Mouse (Mus musculus): ENCODE results near the gene Mroh8.
"Not testable (repeated sequence)": the region's sequence is repeated elsewhere in the genome, so short reads cannot be mapped to it uniquely, and the experiment has no call there.

The Mroh8 gene

DNA sequence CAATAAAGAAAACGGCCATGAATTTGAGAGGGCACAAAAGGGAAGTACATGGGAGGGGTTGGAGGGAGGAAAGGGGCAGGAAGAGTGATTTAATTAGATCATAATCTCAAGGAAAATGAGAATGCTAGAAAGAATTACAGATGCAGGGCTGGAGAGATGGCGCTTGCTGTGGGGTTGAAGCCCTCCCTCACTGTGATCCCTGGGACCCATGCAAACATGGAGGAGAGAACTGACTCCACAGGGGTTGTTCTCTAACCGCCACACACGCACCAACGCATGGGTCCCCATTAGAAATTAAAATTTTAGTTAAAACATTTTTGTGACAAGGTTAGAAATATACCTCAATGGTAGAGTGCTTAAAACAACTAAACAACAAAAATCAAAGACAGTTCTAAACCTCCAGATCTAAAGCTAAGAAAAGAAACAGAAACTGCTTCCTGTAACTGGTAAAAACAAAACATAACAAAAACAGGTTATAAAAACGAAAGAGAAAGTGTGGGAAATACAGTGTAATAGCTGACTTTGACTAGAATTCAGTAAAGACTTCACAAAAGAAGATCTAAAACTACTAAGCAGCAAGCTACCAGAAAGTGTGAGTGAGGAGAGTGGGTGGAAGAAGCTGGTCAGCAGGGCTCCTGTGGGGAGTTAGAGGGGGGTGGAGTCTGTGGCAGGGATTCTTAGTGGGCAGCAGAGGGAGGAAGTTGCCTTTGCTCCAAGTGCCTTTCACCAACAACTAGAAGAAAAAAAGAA lies 78.1 kb downstream of the Mroh8 start:
- in situ Hi-C loops (cut with MboI, MseI) = loop anchor here (5.0 to 10.0 kb wide), 2 partner anchors 64 to 544 kb away; partner anchors contain the start of gene Samhd1

DNA sequence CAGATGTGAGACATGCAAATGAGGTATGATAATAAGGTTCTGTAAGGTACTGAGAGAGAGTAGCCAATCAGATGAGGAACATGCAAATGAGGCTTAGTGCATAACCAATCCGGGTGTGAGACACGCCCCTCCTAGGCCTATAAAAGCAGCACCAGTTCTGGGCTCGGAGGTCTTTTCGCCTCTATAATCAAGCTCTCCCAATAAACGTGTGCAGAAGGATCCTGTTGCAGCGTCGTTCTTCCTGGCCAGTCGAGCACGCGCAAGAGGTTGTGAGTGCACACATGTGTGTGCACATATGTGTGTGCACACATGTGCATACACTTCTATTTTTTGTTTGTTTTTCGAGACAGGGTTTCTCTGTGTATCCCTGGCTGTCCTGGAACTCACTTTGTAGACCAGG lies 80.9 kb downstream of the Mroh8 start:
- in situ Hi-C loops (cut with MboI, MseI) = not testable (repeated sequence)

DNA sequence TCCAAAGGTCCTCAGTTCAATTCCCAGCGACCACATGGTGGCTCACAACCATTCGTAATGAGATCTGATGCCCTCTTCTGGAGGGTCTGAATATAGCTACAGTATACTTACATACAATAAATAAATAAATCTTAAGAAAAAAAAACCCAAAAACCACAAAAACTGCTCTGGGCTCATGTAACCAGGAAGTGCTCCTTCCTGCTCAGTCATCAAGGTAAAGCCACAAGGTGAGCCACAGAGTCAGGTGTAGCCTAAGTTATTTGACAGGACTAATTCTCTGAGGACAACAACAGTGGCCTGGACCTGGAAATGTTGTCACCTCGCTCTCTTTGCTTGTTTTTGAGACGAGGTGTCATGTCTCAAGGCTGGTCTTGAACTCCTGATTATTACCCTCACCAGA lies 88.7 kb downstream of the Mroh8 start:
- in situ Hi-C loops (cut with MboI, MseI) = no loop called here

DNA sequence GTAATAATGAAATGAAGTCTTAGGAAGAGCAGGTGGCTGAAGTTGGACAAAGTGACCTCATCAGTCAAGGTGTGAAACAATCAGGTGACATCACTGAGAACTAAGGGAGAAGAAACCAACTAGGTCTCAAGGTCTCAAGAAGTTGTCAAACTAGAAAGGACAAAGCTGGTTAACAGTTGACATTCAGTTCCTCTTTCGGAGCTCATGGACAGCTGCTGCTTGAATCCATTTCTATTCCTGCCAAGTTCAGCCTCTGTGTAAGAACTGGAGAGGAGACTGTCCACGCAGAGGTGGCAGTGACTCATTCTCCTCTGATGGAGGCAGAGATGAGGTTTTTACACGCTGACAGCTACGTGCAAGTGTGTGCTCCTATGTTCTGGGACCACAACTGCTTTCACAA lies 92.1 kb downstream of the Mroh8 start:
- in situ Hi-C loops (cut with MboI, MseI) = no loop called here

DNA sequence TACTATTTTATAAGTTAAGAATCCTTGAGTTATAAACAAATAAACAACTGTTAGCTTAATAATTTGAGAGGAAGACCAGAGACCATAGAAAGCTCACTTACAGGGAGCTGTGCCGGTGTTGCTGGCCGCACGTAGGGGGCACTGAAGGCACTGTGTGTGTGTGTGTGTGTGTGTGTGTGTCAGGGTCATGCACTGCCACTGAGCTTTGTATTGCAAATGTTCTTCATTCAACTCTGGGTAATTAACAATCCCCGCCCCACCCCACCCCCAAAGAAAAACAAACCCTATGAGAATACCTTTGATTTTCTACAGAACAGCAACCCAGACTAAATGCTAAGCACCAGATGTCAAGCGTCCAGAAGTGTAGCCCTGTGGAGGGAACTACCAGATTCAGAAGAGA lies 92.8 kb downstream of the Mroh8 start:
- in situ Hi-C loops (cut with MboI, MseI) = no loop called here

DNA sequence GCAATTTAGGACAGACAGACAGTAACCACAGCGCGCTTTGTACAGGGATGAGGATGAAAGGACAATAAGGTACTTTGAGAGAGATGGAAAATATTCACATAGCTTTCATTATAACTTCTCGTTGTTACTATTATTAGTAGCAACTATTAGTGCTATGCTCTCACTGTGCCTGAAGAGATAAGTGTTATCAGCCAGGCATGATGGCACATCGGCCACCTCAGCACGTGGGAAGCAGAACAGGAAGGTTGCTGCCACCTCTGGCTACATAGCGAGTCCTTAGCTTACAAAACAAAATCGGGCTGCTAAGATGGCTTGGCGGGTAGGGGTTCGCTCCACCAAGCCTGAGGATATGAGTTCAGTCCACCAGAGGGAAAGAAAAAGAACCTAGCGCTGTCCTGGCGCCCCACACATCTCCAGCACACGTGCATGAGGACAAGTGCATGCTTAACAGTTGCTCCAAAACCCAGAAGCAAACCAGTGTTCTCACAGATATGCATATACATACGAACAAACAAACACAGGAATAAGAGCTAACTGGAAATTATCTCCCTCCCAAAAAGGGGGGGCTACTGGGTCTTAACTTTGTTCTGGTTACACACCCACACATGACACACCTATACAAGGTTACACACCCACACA lies 94.2 kb downstream of the Mroh8 start:
- in situ Hi-C loops (cut with MboI, MseI) = no loop called here

DNA sequence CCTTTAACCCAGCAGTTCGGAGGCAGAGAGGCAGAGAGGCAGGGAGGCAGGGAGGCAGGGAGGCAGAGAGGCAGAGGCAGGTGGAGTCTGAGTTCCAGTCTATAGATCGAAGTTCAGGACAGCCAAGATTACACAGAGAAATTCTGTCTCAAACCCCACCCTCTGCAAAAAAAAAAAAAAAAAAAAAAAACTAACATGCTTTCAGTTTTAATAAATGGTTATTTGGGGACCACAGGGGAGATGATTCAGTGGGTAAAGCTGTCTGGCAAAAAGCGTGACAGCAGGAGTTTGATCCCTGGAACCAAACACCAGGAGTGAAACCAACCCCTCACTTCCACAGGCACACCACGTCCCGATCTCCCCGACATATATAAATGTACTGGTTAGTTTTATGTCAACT lies 101.2 kb downstream of the Mroh8 start:
- in situ Hi-C loops (cut with MboI, MseI) = no loop called here

DNA sequence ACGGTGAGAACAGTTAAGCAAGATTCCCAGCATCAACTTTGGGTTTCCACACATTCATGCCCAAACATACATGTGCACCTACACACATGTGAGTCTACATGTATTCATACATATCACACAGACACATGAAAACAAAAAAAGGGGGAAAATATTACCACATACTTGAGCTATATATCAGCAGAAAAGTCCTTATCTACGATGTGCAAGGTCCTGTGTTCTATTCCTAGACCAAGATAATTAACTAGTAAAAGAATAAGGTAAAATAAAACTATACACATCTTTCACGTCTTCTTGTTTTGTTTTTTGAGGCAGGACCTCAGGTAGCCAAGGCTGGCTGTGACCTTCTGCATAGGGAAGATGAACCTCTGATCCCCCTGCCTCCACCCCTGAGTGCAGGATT lies 103.1 kb downstream of the Mroh8 start:
- in situ Hi-C loops (cut with MboI, MseI) = no loop called here

DNA sequence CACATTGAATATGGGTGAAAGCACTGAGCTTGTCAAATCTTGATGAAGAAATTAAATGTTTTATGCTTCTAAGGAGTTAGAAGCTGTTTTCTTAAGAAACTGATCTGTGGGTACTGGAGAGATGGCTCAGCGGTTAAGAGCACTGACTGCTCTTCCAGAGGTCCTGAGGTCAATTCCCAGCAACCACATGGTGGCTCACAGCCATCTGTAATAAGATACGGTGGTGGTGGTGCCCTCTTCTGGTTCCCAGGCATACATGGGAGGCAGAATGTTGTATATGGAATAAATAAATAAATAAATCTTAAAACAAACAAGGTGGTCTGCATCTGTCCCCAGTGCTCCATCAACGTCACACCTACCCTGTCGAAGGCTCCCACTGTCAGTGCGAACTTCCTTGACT lies 104.9 kb downstream of the Mroh8 start:
- in situ Hi-C loops (cut with MboI, MseI) = no loop called here

DNA sequence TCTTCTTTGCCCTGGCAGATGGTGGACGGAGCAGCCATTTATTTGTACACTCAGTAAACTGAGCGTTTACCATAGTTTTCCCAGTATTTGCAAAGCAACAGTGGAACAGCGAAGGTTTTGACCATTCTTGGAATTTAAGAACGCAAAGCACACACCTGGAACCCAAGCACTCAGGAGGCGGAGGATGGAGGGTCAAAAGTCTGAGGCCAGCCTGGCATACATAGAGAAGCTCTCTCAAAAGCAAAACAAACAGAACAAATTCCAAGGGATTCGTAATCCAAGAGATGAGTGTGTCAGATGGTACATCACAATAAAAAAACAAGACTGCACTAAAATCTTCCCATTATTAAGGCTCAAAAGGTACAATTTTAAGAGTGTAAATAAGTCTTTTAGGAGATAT lies 105.8 kb downstream of the Mroh8 start:
- in situ Hi-C loops (cut with MboI, MseI) = no loop called here

DNA sequence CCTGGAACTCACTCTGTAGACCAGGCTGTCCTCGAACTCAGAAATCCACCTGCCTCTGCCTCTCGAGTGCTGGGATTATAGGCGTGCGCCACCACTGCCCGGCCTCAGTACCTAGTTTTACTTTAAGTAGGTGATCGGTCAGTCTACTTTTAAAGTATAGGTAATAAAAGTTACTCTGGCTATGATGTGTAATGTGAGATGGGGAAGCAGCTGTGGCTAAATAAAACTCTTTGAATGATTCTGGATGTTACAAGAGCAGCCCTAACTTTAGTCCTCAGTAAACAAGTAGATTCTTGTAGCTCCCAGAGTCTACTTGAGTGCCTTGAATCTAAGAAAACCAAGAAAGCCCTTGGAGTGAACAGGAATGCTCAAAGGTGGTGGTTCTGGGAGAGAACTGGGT lies 106.4 kb downstream of the Mroh8 start:
- in situ Hi-C loops (cut with MboI, MseI) = no loop called here

DNA sequence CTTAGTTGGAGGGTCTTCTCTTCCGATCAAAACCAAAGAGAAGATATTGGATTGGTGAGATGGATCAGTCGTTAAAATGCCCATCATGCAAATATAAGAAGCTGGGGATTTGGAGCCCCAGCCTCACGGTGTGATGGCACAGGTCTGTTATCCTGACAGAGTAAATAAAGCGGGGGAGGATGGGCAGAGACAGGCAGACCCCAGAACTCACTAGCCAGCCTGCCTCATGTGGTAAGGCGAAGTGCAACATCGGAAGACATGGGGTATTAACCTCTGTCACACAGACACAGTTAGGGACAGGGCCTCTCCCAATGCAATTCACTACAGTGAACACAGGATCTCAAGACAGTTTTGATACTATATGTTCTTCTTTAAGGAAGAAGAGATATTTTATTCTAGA lies 108.7 kb downstream of the Mroh8 start:
- in situ Hi-C loops (cut with MboI, MseI) = no loop called here

DNA sequence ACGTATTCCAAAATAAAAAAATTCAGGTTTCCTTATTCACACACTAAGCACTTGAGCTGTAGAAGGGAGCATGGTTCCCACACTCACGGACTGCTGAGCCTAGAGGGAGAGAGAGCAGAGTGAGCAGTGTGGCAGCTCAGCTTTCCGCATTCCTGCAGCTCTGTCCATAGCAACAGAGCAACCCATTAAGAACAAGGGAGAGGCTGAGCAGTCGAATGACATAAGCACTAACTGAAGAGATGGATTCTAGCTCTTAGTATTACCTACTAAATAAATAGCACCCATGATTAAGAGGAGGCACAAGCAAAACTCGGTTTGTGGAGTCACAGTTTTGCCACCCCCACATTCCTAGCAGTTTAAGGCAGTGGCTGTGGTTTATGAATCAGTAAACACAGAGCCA lies 109.2 kb downstream of the Mroh8 start:
- in situ Hi-C loops (cut with MboI, MseI) = no loop called here

DNA sequence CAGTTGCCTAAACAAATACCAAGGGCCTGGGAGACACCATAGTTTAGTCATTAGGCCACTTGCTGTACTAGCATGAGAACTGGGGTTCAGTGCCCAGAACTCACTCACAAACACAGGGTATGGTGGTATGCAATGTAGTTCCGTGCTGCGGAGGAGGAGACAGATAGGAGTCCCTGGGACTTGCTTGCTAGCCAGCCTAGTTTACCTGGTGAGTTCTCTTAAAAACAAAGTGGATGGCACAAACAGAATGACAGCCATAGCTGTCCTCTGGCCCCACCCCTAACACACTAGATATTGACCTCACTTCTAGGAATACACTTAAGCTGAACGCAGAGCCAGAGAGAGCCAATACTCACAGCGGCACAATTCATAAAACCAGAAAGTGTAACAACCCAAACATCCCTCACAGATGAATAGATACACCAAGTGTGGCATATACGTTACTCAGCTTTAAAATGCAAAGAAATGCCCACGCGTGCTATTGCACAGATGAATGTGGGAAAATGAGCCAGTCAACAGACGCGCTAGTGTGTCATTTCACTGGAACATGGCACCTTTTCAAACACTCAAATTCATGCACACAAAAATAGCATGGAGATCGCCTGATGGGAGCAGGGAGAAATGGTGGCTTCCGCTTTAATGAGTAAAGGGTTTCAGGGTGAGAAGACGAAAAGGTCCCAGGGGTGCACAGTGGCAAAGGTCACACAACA lies 112.8 kb downstream of the Mroh8 start:
- in situ Hi-C loops (cut with MboI, MseI) = no loop called here

DNA sequence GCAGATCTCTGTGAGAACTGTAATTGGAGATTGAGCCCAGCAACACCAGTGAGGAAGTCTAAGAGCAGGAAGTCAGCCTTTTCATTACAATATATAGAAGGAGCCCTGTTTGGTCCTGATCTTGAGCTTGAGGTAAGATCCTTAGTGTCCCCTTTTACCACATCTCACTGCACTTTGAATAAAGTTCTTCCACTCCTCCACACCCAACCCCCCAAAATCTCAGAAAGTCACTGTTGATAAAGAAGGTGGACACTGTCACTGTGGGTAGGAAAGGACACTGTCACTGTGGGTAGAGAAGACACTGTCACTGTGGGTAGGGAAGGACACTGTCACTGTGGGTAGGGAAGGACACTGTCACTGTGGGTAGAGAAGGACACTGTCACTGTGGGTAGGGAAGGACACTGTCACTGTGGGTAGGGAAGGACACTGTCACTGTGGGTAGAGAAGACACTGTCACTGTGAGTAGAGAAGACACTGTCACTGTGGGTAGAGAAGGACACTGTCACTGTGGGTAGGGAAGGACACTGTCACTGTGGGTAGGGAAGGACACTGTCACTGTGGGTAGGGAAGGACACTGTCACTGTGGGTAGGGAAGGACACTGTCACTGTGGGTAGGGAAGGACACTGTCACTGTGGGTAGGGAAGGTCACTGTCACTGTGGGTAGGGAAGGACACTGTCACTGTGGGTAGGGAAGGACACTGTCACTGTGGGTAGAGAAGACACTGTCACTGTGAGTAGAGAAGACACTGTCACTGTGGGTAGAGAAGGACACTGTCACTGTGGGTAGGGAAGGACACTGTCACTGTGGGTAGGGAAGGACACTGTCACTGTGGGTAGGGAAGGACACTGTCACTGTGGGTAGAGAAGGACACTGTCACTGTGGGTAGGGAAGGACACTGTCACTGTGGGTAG lies 113.8 kb downstream of the Mroh8 start:
- in situ Hi-C loops (cut with MboI, MseI) = not testable (repeated sequence)

DNA sequence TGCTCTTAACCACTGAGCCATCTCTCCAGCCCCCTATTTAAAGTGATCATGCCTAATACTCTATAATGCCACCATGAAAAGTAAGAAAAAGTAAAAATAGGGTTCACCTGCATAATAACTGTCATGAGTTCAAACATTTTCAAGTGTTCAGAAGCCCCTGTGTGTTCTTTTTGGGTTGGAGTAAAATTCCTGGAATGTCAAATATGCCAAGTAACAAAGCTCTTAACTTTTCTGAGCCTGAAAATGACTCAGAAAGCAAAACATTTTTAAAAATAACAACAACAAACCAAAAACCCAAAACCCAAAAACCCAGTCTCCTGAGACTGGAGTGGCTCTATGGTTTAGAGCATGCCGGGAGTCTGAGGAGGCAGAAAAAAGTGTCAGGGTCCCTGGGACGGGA lies 115.2 kb downstream of the Mroh8 start:
- in situ Hi-C loops (cut with MboI, MseI) = no loop called here

Measured in T-helper 1 cell (primary cell).